Mouse (Mus musculus) duodenum, adult 2 months (tissue): ENCODE results near the gene Zfp973. TPM values are rescaled to one million over a fixed set of nuclear protein-coding genes. Genes with fewer than 3 reads are reported as not detected.

ENCODE experiments used
- polyA plus RNA-seq: library from polyadenylated mRNA; depleted of rRNA; stranded (reverse); fragments of >200 nt; gene quantifications from 2 replicates; pipeline ENCODE4 v1.2.3, GENCODE M21; 2012; ENCODE audit warnings: low replicate concordance; rRNA removed

The Zfp973 gene
- 0.07 and 0.08 TPM in 2 replicates for polyA plus RNA-seq

GRCm38 (mm10) chr2:176670222-176670621 is at the start of gene Zfp973:
Gene Zfp973 (plus strand): TSS chr2:176670522.

GRCm38 (mm10) chr2:176636244-176636643 is 34.1 kb upstream of the Zfp973 start, which contains the start of gene Gm14308:
Gene Gm14308 (minus strand): TSS chr2:176636344.

GRCm38 (mm10) chr2:176708051-176708450 is 37.7 kb downstream of the Zfp973 start, which contains the start of gene Gm14305:
Gene Gm14305 (plus strand): TSS chr2:176708328.

Other genes starting within 250 kb of the Zfp973 start
- gene Gm14435, start 246.9 kb upstream of the Zfp973 start, polyA plus RNA-seq, result not detected in 2 replicates
- gene Gm14434, start 183.7 kb upstream of the Zfp973 start, polyA plus RNA-seq, result 0.45 TPM in 1 of 2 replicates, not detected in the other
- gene Zfp967, start 149.5 kb upstream of the Zfp973 start, polyA plus RNA-seq, result not detected in 2 replicates
- 0.27 and 0.50 TPM in 2 replicates for gene Gm14308, start 34.2 kb upstream of the Zfp973 start, polyA plus RNA-seq
- gene Gm14305, start 37.8 kb downstream of the Zfp973 start, polyA plus RNA-seq, result 0.08 and 0.11 TPM in 2 replicates
- gene Gm14295, start 128.1 kb downstream of the Zfp973 start, polyA plus RNA-seq, result 3.4 TPM in 1 of 2 replicates, not detected in the other
- not detected in 2 replicates for gene Gm14408, start 160.6 kb downstream of the Zfp973 start, polyA plus RNA-seq